Mouse (Mus musculus) forebrain, embryonic 14.5 days (tissue): ENCODE measurements around the gene Mrps18b. TPM values are rescaled to one million over a fixed set of nuclear protein-coding genes. Genes with fewer than 3 reads are reported as not detected.

Experiments used
- ATAC-seq: fragments of 200-750 bp; cut with Nextera tagmentation; 2 replicates; pipeline ENCODE4 v1.8.0; 2017; ENCODE audit warnings: mild to moderate bottlenecking, moderate library complexity
- DNase-seq: peaks from one replicate; pipeline ENCODE4 v3.0.0-alpha.2; 2015; ENCODE audit warnings: low spot score
- H3K27ac ChIP-seq: fragments of 300-500 bp; sonication (generic); 2 replicates; pipeline ENCODE4 v1.5.1; 2014; ENCODE audit warnings: low read depth, mild to moderate bottlenecking, control low read depth, low read length, moderate library complexity
- H3K27me3 ChIP-seq: fragments of 300-500 bp; sonication (generic); replicated peaks from 2 replicates; pipeline ENCODE4 v1.6.1; 2014; ENCODE audit warnings: low read length, control low read depth, mixed read lengths; ENCODE audit not compliant: control insufficient read depth, insufficient read depth
- H3K36me3 ChIP-seq: fragments of 300-500 bp; sonication (generic); 2 replicates; pipeline ENCODE4 v1.6.1; 2014; ENCODE audit warnings: low read length, control low read depth; ENCODE audit not compliant: control insufficient read depth, insufficient read depth
- H3K4me1 ChIP-seq: fragments of 300-500 bp; sonication (generic); 2 replicates; pipeline ENCODE4 v1.6.1; 2014; ENCODE audit warnings: antibody characterized with exemption, low read length, control low read depth; ENCODE audit not compliant: control insufficient read depth, insufficient read depth
- H3K4me2 ChIP-seq: fragments of 300-500 bp; sonication (generic); 2 replicates; pipeline ENCODE4 v1.6.1; 2014; ENCODE audit warnings: mild to moderate bottlenecking, control low read depth, low read length
- H3K4me3 ChIP-seq: fragments of 300-500 bp; sonication (generic); 2 replicates; pipeline ENCODE4 v1.5.1; 2014; ENCODE audit warnings: low read depth, low read length, control low read depth
- H3K9ac ChIP-seq: fragments of 300-500 bp; sonication (generic); 2 replicates; pipeline ENCODE4 v1.6.1; 2014; ENCODE audit warnings: mild to moderate bottlenecking, low read length, control low read depth, moderate library complexity
- H3K9me3 ChIP-seq: fragments of 300-500 bp; sonication (generic); replicated peaks from 2 replicates; pipeline ENCODE4 v1.6.1; 2016; ENCODE audit warnings: low read length, control low read depth, mixed read lengths; ENCODE audit not compliant: control insufficient read depth
- WGBS: fragments of 180-500 bp; shearing (Covaris S2); extraction: QIAGEN DNeasy Blood & Tissue Kit; methylation state at CpG from one replicate; pipeline ENCODE4 v1.1.7; 2014; 5-methylcytosine and 5-hydroxymethylcytosine counted together
- polyA plus RNA-seq: library from polyadenylated mRNA; unstranded; fragments of >200 nt; fragmentation: Nextera tagmentation; extraction: Ambion mirVana; gene quantifications from 2 replicates; pipeline ENCODE4 v1.2.1, GENCODE M21; 2014

Gene Mrps18b
- polyA plus RNA-seq, 1 experiment from 2014 or later, result 68.8 TPM

GRCm38 (mm10) chr17:35915538-35916296, 472 bp downstream of the Mrps18b start:
- no peaks in the 10 kb centered on the region for H3K9me3 ChIP-seq

DNA sequence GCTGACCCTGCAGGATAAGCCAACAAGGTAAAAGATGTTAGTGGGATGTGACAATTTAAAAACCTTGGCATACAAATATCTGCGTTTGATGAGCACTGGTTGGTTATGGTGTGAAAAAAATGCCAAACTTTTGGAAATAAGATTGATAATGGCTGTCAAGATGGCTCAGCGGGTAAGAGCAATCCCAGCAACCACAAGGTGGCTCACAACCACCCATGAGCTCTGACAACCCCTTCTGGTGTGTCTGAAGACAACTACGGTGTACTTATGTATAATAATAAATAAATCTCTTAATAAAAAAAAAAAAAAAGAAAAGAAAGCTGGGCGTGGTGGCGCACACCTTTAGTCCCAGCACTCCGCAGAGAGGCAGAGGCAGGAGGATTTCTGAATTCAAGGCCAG, 1.2 kb downstream of the Mrps18b start:
- 89% methylated on average over 6 of the region's 6 CpGs for WGBS
- peaks cover 17% of the 10 kb centered on the region; the same call in 1 of the 2 replicates for H3K36me3 ChIP-seq
- H3K4me2 ChIP-seq, result peak overlapping the region; percentile 87
- H3K4me3 ChIP-seq, result peak overlapping the region; percentile 64; the same call in 1 of the 2 replicates
- H3K4me1 ChIP-seq, result peaks cover 13% of the 10 kb centered on the region
- no peak overlapping the region for H3K27ac ChIP-seq
- H3K9me3 ChIP-seq, result no peaks in the 10 kb centered on the region
- no peak overlapping the region for H3K9ac ChIP-seq
- no peaks in the 10 kb centered on the region for H3K27me3 ChIP-seq
- ATAC-seq (no peak), DNase-seq (no peak)

More at GRCm38 (mm10) chr17:35915538-35916296, 472 bp downstream of the Mrps18b start:
- Histone ChIP-seq H3K9ac (peak overlapping the region; percentile 61), H3K4me2 (peak overlapping the region; percentile 87), H3K4me3 (peak overlapping the region; percentile 64), H3K36me3 (peaks cover 17% of the 10 kb centered on the region; the same call in 1 of the 2 replicates), H3K27ac (peak overlapping the region; percentile 91), H3K4me1 (peaks cover 21% of the 10 kb centered on the region), H3K27me3 (no peaks in the 10 kb centered on the region)
- 3% methylated on average over 28 of the region's 28 CpGs for WGBS
- no peak for ATAC-seq
- no peak for DNase-seq

GRCm38 (mm10) chr17:35909919-35910369, 6.2 kb downstream of the Mrps18b start, which contains the start of gene Atat1:
Atat1 (minus strand) TSS chr17:35910075.
- peak; percentile 97 for DNase-seq
- peak within 1 kb of the TSS; percentile 77 for H3K27ac ChIP-seq
- peak within 1 kb of the TSS; percentile 78 for H3K4me3 ChIP-seq
- peak; percentile 96 for ATAC-seq
- H3K36me3 ChIP-seq, result peaks cover 47% of the 10 kb centered on the region
- H3K9me3 ChIP-seq, result no peaks in the 10 kb centered on the region
- H3K4me2 ChIP-seq, result peak within 1 kb of the TSS; percentile 91
- H3K9ac ChIP-seq, result peak within 1 kb of the TSS; percentile 84
- WGBS, result 3% methylated on average over 25 of the region's 25 CpGs
- H3K4me1 ChIP-seq, result peaks cover 11% of the 10 kb centered on the region
- H3K27me3 ChIP-seq, result no peaks in the 10 kb centered on the region

DNA sequence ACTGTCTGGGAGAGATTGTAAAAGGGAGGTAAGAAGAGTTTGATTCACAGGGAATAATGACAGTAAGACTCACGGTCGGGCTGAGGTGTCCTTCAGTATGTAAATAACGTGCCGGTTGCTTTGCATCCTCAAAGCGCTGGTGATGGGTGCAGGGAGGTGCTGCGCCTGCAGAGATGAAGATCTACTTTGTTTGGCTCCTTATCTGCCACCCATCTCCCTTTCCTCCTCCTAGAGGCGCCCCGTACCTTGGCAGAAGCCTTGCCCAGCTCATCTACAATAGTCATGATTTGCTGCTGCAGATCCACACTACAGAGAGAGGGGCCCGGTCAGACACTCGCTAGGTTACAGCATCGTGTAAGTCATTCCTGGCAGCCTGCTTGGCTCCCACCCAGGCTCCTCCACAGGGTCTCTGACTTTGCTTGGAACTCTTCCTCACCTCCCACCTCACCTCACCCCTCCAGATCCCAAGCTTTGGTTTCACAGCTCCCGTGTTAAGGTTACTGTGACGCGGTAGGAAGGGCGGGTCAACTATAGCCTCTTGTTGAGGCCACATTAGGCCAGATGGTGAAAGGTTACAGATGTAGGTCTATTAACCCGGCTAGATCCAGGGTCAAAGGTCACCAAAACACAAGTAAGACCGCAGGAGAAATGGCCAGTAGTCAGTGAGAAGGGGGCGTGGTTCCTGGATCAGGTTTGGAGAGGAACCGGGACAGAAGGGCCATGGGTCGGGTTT, 6.8 kb downstream of the Mrps18b start:
- Histone ChIP-seq H3K27ac (peak overlapping the region; percentile 77), H3K27me3 (no peaks in the 10 kb centered on the region), H3K4me1 (peaks cover 11% of the 10 kb centered on the region), H3K36me3 (peaks cover 52% of the 10 kb centered on the region), H3K4me2 (peak overlapping the region; percentile 91), H3K9ac (peak overlapping the region; percentile 84), H3K4me3 (peak overlapping the region; percentile 78), H3K9me3 (no peaks in the 10 kb centered on the region)
- 32% methylated on average over 20 of the region's 20 CpGs for WGBS
- ATAC-seq, result peak; percentile 26
- no peak for DNase-seq

DNA sequence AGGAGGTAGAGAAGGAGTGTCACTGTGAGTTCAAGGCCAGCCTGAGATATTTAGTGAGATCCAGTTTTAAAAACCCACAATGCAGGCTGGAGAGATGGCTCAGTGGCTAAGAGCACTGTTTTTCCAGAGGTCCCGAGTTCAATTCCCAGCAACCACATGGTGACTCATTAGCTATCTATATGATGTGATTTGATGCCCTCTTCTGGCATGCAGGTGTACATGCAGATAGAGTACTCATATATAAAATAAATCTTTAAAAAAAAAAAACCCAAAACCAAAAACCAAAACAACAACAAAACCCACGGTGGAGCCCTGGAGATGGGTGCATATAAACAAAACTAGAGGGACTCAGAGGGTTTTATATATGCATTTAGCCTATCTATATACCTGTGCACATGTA, 8.6 kb downstream of the Mrps18b start:
- no peak for ATAC-seq
- Histone ChIP-seq H3K4me2 (no peak overlapping the region), H3K27me3 (no peaks in the 10 kb centered on the region), H3K4me3 (no peak overlapping the region), H3K4me1 (peaks cover 11% of the 10 kb centered on the region), H3K9ac (no peak overlapping the region), H3K36me3 (peaks cover 64% of the 10 kb centered on the region), H3K27ac (no peak overlapping the region), H3K9me3 (no peaks in the 10 kb centered on the region)
- 87% methylated on average over 2 of the region's 2 CpGs for WGBS
- no peak for DNase-seq

GRCm38 (mm10) chr17:35905587-35905986, 10.6 kb downstream of the Mrps18b start:
- WGBS, result 91% methylated on average over 1 of the region's 1 CpGs
- ATAC-seq, result no peak
- peaks cover 77% of the 10 kb centered on the region for H3K36me3 ChIP-seq

GRCm38 (mm10) chr17:35903992-35904355, 12.2 kb downstream of the Mrps18b start:
- H3K27me3 ChIP-seq, result no peaks in the 10 kb centered on the region
- 91% methylated on average over 4 of the region's 4 CpGs for WGBS
- H3K9me3 ChIP-seq, result no peaks in the 10 kb centered on the region
- no peak overlapping the region for H3K9ac ChIP-seq
- DNase-seq (no peak), ATAC-seq (no peak)
- no peak overlapping the region for H3K4me3 ChIP-seq
- no peak overlapping the region for H3K4me2 ChIP-seq
- peaks cover 10% of the 10 kb centered on the region for H3K4me1 ChIP-seq
- peaks cover 93% of the 10 kb centered on the region for H3K36me3 ChIP-seq
- H3K27ac ChIP-seq, result no peak overlapping the region

More at GRCm38 (mm10) chr17:35905587-35905986, 10.6 kb downstream of the Mrps18b start:
- H3K27me3 ChIP-seq, result no peaks in the 10 kb centered on the region
- H3K27ac ChIP-seq, result no peak overlapping the region
- no peak overlapping the region for H3K4me2 ChIP-seq
- H3K4me3 ChIP-seq, result no peak overlapping the region
- peaks cover 11% of the 10 kb centered on the region for H3K4me1 ChIP-seq
- no peak overlapping the region for H3K9ac ChIP-seq
- DNase-seq, result no peak
- H3K9me3 ChIP-seq, result no peaks in the 10 kb centered on the region

DNA sequence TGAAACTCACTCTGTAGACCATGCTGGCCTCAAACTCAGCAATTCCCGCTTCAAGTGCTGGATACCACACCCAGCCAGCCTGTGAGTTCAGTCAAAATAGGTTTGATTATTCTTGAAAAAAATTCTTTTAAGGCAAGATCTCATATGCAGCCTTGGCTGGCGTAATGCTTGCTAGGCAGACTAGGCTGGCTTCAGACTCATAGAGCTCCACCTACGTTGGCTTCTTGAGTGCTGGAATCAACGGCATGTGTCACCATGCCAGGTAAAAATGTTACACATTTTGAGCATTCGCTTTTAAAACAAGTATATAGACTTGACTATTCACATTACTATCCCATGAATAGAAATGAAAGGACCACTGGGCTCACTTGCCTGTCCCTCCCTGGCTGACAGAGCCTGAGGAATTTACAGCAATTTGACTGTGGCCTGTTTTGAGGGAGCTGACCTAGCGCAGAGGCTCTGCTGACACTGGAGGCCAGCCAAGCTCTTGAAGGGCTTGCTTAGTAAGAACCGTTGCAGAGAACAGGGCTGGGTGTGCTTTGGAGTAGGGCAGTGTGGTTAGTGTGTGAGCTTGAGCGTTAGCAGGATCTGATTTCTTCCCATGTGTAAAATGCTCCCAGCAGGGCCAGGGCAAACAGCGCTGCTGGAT, 12.7 kb downstream of the Mrps18b start:
- 92% methylated on average over 9 of the region's 9 CpGs for WGBS
- H3K4me3 ChIP-seq, result no peak overlapping the region
- no peaks in the 10 kb centered on the region for H3K9me3 ChIP-seq
- no peak overlapping the region for H3K9ac ChIP-seq
- no peak overlapping the region for H3K4me2 ChIP-seq
- no peak for DNase-seq
- no peaks in the 10 kb centered on the region for H3K27me3 ChIP-seq
- peaks cover 92% of the 10 kb centered on the region for H3K36me3 ChIP-seq
- peaks cover 5% of the 10 kb centered on the region for H3K4me1 ChIP-seq
- H3K27ac ChIP-seq, result no peak overlapping the region
- ATAC-seq, result no peak
